In the genomic region with DNA sequence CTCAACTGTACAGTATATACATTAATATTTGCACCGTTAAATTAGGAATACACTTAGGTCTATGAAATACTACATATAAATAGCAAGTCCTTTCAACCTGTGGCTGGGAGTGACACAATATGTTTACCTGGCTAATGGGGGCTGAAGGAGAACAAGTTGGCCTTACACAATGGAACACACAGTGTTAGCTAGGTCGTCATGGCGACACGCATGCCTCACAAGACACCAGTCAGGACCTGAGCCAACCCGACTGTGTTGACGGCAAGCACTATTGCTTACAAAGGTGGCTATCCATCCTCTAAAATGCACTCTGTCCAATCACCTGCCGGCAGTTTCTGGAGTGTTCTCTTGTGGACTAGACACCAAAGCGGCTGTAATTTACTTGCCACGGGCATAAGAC, we compare ENCODE assay signal across 25 mouse cellular contexts.
DNase-seq lines count a peak whose midpoint lies in the region; ATAC-seq and TF ChIP-seq lines count a peak whose summit lies in the region.
"Had no signal": no experiment of that assay in that cellular context is flagged by ENCODE, and none has a peak within 500 bp of the region (broad histone marks: within the 10 kb centered on the region; RNA-seq: fewer than 3 reads in every experiment).

No protein-coding gene starts in this region.

- peaks cover 23% of the 10 kb centered on the region for H3K36me3 ChIP-seq in forebrain, embryonic 14.5 days (ENCODE audit: control insufficient read depth, insufficient read depth, low read length)
- H3K36me3 ChIP-seq in forebrain, postnatal 0 days (ENCODE audit: insufficient read depth), result peaks cover 33% of the 10 kb centered on the region
- H3K36me3 ChIP-seq in lung, embryonic 14.5 days (ENCODE audit: insufficient read depth), result peaks cover 68% of the 10 kb centered on the region
- peaks cover 20% of the 10 kb centered on the region; the same call in 1 of the 2 replicates for H3K36me3 ChIP-seq in neural tube, embryonic 14.5 days (ENCODE audit: control insufficient read depth, insufficient read depth, low read length)

- no peak overlapping the region for H3K4me3 ChIP-seq in forebrain, embryonic 14.5 days (ENCODE audit: low read depth, low read length)
- no peak overlapping the region for H3K4me3 ChIP-seq in forebrain, postnatal 0 days (ENCODE audit: low read depth, low read length)
- H3K4me3 ChIP-seq in lung, embryonic 14.5 days (ENCODE audit: low read depth, low read length), result no peak overlapping the region
- no peak overlapping the region for H3K4me3 ChIP-seq in neural tube, embryonic 14.5 days (ENCODE audit: low read depth, low read length)
- H3K4me3 ChIP-seq: forebrain, embryonic 10.5 days; heart, embryonic 10.5 days; intestine, embryonic 15.5 days; left cerebral cortex, adult 2 months; limb, embryonic 10.5 days; megakaryocyte, embryonic 14.5 days had no signal

- WGBS in forebrain, embryonic 14.5 days, result 51% methylated on average over 9 of the region's 9 CpGs
- WGBS in forebrain, postnatal 0 days, result 50% methylated on average over 9 of the region's 9 CpGs
- 81% methylated on average over 9 of the region's 9 CpGs for WGBS in lung, embryonic 14.5 days
- WGBS in neural tube, embryonic 14.5 days, result 72% methylated on average over 9 of the region's 9 CpGs

- no peak overlapping the region for H3K27ac ChIP-seq in forebrain, embryonic 14.5 days (ENCODE audit: low read depth, low read length)
- H3K27ac ChIP-seq in forebrain, postnatal 0 days (ENCODE audit: low read depth, low read length), result no peak overlapping the region
- no peak overlapping the region for H3K27ac ChIP-seq in lung, embryonic 14.5 days (ENCODE audit: low read depth)
- no peak overlapping the region for H3K27ac ChIP-seq in neural tube, embryonic 14.5 days (ENCODE audit: low read depth, low read length)
- H3K27ac ChIP-seq: forebrain, embryonic 10.5 days; heart, embryonic 10.5 days; hindbrain, embryonic 14.5 days; intestine, embryonic 15.5 days; left cerebral cortex, adult 2 months; limb, embryonic 10.5 days had no signal

- 0 out of 2 replicates have a peak, but pooled peaks have one; percentile 48 for ATAC-seq in forebrain, embryonic 14.5 days
- no peak for ATAC-seq in forebrain, postnatal 0 days
- ATAC-seq in lung, embryonic 14.5 days (ENCODE audit: insufficient read depth), result 0 out of 2 replicates have a peak, but pooled peaks have one; percentile 36
- peak; percentile 60; the same call in 1 of the 2 replicates for ATAC-seq in neural tube, embryonic 14.5 days (ENCODE audit: low read depth)
- ATAC-seq: intestine, embryonic 15.5 days had no signal

- no peaks in the 10 kb centered on the region for H3K4me1 ChIP-seq in forebrain, embryonic 14.5 days (ENCODE audit: control insufficient read depth, insufficient read depth, low read length)
- no peaks in the 10 kb centered on the region for H3K4me1 ChIP-seq in forebrain, postnatal 0 days (ENCODE audit: insufficient read depth)
- H3K4me1 ChIP-seq in lung, embryonic 14.5 days (ENCODE audit: insufficient read depth), result no peaks in the 10 kb centered on the region
- H3K4me1 ChIP-seq in neural tube, embryonic 14.5 days (ENCODE audit: control insufficient read depth, insufficient read depth, low read length), result no peaks in the 10 kb centered on the region
- H3K4me1 ChIP-seq: forebrain, embryonic 10.5 days; heart, embryonic 10.5 days; intestine, embryonic 15.5 days had no signal

- peak; percentile 67 for DNase-seq in forebrain, embryonic 14.5 days (ENCODE audit: low spot score)
- no peak for DNase-seq in forebrain, postnatal 0 days
- DNase-seq in lung, embryonic 14.5 days, result no peak
- DNase-seq in lung, postnatal 4 days, result no peak
- DNase-seq in neural tube, embryonic 10.5 days (ENCODE audit: extremely low spot score, low spot score), result no peak
- no peak for DNase-seq in layer of hippocampus, adult 9-10 months (ENCODE audit: low spot score)
- DNase-seq: adrenal gland, postnatal 14 days; B cell, adult 2 months; cerebellum, adult 8-10 months; gastrocnemius, postnatal 10 days; heart, postnatal 4 days; kidney, adult 8-10 months; kidney, postnatal 4 days; lung, postnatal 14 days; right cerebral cortex, postnatal 4 days; thymus, postnatal 14 days had no signal

- TF ChIP-seq CTCF in forebrain, postnatal 0 days (IDR thresholded peaks at IDR 0.05; ENCODE audit: low read depth), result no peak
- TF ChIP-seq CTCF in lung, embryonic 14.5 days (IDR thresholded peaks at IDR 0.05; ENCODE audit: low read depth), result no peak

- H3K4me2 ChIP-seq in forebrain, embryonic 14.5 days (ENCODE audit: low read length), result no peak overlapping the region
- no peak overlapping the region for H3K4me2 ChIP-seq in forebrain, postnatal 0 days (ENCODE audit: low read depth)
- H3K4me2 ChIP-seq in lung, embryonic 14.5 days, result no peak overlapping the region
- H3K4me2 ChIP-seq in neural tube, embryonic 14.5 days (ENCODE audit: low read depth, low read length), result no peak overlapping the region
- H3K4me2 ChIP-seq: hindbrain, embryonic 14.5 days; intestine, embryonic 15.5 days had no signal

- H3K9ac ChIP-seq in forebrain, embryonic 14.5 days (ENCODE audit: low read length), result no peak overlapping the region
- H3K9ac ChIP-seq in forebrain, postnatal 0 days, result no peak overlapping the region
- no peak overlapping the region for H3K9ac ChIP-seq in lung, embryonic 14.5 days
- H3K9ac ChIP-seq in neural tube, embryonic 14.5 days (replicated peaks; ENCODE audit: low read depth, low read length), result no peak overlapping the region
- H3K9ac ChIP-seq: hindbrain, embryonic 14.5 days; intestine, embryonic 15.5 days had no signal

- H3K27me3 ChIP-seq in forebrain, embryonic 14.5 days (replicated peaks; ENCODE audit: control insufficient read depth, insufficient read depth, low read length), result no peaks in the 10 kb centered on the region
- H3K27me3 ChIP-seq in forebrain, postnatal 0 days (ENCODE audit: insufficient read depth, low read length), result no peaks in the 10 kb centered on the region
- H3K27me3 ChIP-seq in lung, embryonic 14.5 days (ENCODE audit: insufficient read depth, low read length), result no peaks in the 10 kb centered on the region
- H3K27me3 ChIP-seq in neural tube, embryonic 14.5 days (ENCODE audit: control insufficient read depth, insufficient read depth, low read length), result no peaks in the 10 kb centered on the region
- H3K27me3 ChIP-seq: CH12.LX; intestine, embryonic 15.5 days; megakaryocyte, embryonic 14.5 days had no signal

- H3K9me3 ChIP-seq in forebrain, embryonic 14.5 days (replicated peaks; ENCODE audit: control insufficient read depth, low read length), result no peaks in the 10 kb centered on the region
- no peaks in the 10 kb centered on the region for H3K9me3 ChIP-seq in forebrain, postnatal 0 days (ENCODE audit: low read length)
- H3K9me3 ChIP-seq in lung, embryonic 14.5 days (ENCODE audit: low read depth, low read length), result no peaks in the 10 kb centered on the region
- H3K9me3 ChIP-seq in neural tube, embryonic 14.5 days (ENCODE audit: control insufficient read depth, low read length), result no peaks in the 10 kb centered on the region
- H3K9me3 ChIP-seq: forebrain, embryonic 10.5 days; heart, embryonic 10.5 days; intestine, embryonic 15.5 days; limb, embryonic 10.5 days; megakaryocyte, embryonic 14.5 days had no signal
